Mouse (Mus musculus): Measurements from ENCODE around the gene Smpd4. TPM values are rescaled to one million over a fixed set of nuclear protein-coding genes. Genes with fewer than 3 reads are reported as not detected.

Smpd4 gene
- polyA plus RNA-seq, 1 experiment, result 113 TPM

- Histone ChIP-seq H3K4me3 (replicated peaks; ENCODE audit: insufficient read depth, low read depth, low read length) (no peak overlapping the region), H3K27me3 (ENCODE audit: control insufficient read depth, insufficient read depth, low read length) (no peaks in the 10 kb centered on the region), H3K27ac (ENCODE audit: insufficient read depth, low read length) (no peak overlapping the region), H3K4me1 (ENCODE audit: control insufficient read depth, insufficient read depth, low read length) (peaks cover 47% of the 10 kb centered on the region)
- DNase-seq, result no peak
- no peak for TF ChIP-seq CTCF (IDR thresholded peaks at IDR 0.05; ENCODE audit: borderline replicate concordance, insufficient read depth, low read depth, low read length)
- TF ChIP-seq POLR2A (IDR thresholded peaks at IDR 0.05; ENCODE audit: borderline replicate concordance, insufficient read depth, low read length), result no peak
- 74% methylated on average over 5 of the region's 5 CpGs for WGBS
Measured at GRCm38 (mm10) chr16:17656212-17656871, 37.2 kb downstream of the Smpd4 start.

GRCm38 (mm10) chr16:17665568-17665967 is 46.4 kb downstream of the Smpd4 start:
- Histone ChIP-seq H3K27me3 (ENCODE audit: control insufficient read depth, insufficient read depth, low read length) (no peaks in the 10 kb centered on the region), H3K27ac (ENCODE audit: insufficient read depth, low read length) (no peak overlapping the region), H3K4me3 (replicated peaks; ENCODE audit: insufficient read depth, low read depth, low read length) (no peak overlapping the region), H3K4me1 (ENCODE audit: control insufficient read depth, insufficient read depth, low read length) (peaks cover 10% of the 10 kb centered on the region)
- no peak for DNase-seq
- TF ChIP-seq CTCF (IDR thresholded peaks at IDR 0.05; ENCODE audit: borderline replicate concordance, insufficient read depth, low read depth, low read length) (no peak), POLR2A (IDR thresholded peaks at IDR 0.05; ENCODE audit: borderline replicate concordance, insufficient read depth, low read length) (no peak)

DNA sequence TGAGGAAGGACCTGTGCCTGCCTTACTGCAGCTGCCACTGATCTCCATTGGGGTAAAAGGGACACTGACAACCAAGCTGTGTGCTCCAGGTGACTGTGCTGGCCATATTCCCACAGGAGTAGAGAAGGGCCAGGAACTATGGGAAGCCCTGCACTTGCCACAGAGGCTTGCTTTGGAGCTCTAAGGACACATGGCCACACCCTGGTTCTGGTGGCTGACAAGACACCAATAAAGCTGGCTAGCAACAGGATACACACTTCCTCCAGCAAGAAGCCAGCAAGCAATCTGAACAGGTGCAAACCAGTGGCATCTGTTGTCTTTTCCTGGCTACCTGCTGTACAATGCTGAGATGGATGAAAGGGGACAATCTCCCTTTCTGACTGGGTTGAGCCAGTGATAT is 50.7 kb downstream of the Smpd4 start:
- TF ChIP-seq POLR2A (IDR thresholded peaks at IDR 0.05; ENCODE audit: borderline replicate concordance, insufficient read depth, low read length), result no peak
- no peak for TF ChIP-seq CTCF (IDR thresholded peaks at IDR 0.05; ENCODE audit: borderline replicate concordance, insufficient read depth, low read depth, low read length)
- peaks cover 14% of the 10 kb centered on the region for H3K4me1 ChIP-seq (ENCODE audit: control insufficient read depth, insufficient read depth, low read length)
- no peak overlapping the region for H3K4me3 ChIP-seq (replicated peaks; ENCODE audit: insufficient read depth, low read depth, low read length)
- peak; percentile 46 to 48 for DNase-seq
- no peaks in the 10 kb centered on the region for H3K27me3 ChIP-seq (ENCODE audit: control insufficient read depth, insufficient read depth, low read length)
- peak overlapping the region; percentile 26 for H3K27ac ChIP-seq (ENCODE audit: insufficient read depth, low read length)

Other genes with a start within 250 kb of the Smpd4 start
- gene Snap29, start 213.4 kb upstream of the Smpd4 start, polyA plus RNA-seq (2012; rRNA removed), result 9.4 and 10.1 TPM in 2 replicates
- 251 and 265 TPM in 2 replicates for gene Pi4ka, start 213.0 kb upstream of the Smpd4 start, polyA plus RNA-seq (2012; rRNA removed)
- gene Crkl, start 167.4 kb upstream of the Smpd4 start, polyA plus RNA-seq (2012; rRNA removed), result 37.9 and 41.0 TPM in 2 replicates
- gene Aifm3, start 129.7 kb upstream of the Smpd4 start, polyA plus RNA-seq (2012; rRNA removed), result 472 and 503 TPM in 2 replicates
- gene Lztr1, start 110.7 kb upstream of the Smpd4 start, polyA plus RNA-seq (2012; rRNA removed), result 240 and 242 TPM in 2 replicates
- gene Thap7, start 88.2 kb upstream of the Smpd4 start, polyA plus RNA-seq (2012; rRNA removed), result 74.3 TPM in 2 replicates
- 0.36 and 0.89 TPM in 2 replicates for gene Lrrc74b, start 58.1 kb upstream of the Smpd4 start, polyA plus RNA-seq (2012; rRNA removed)
- 4.8 and 6.5 TPM in 2 replicates for gene P2rx6, start 57.5 kb upstream of the Smpd4 start, polyA plus RNA-seq (2012; rRNA removed)
- 40.8 and 46.2 TPM in 2 replicates for gene Slc7a4, start 36.1 kb upstream of the Smpd4 start, polyA plus RNA-seq (2012; rRNA removed)
- gene Ccdc74a, start 27.1 kb downstream of the Smpd4 start, polyA plus RNA-seq (2012; rRNA removed), result 112 and 123 TPM in 2 replicates
- 73.1 and 78.7 TPM in 2 replicates for gene Med15, start 113.5 kb downstream of the Smpd4 start, polyA plus RNA-seq (2012; rRNA removed)
- 101 and 106 TPM in 2 replicates for gene Klhl22, start 140.3 kb downstream of the Smpd4 start, polyA plus RNA-seq (2012; rRNA removed)
- gene Scarf2, start 177.9 kb downstream of the Smpd4 start, polyA plus RNA-seq (2012; rRNA removed), result 2.1 and 2.5 TPM in 2 replicates
- 4.3 and 4.7 TPM in 2 replicates for gene B830017H08Rik, start 213.8 kb downstream of the Smpd4 start, polyA plus RNA-seq (2012; rRNA removed)
- 48.4 and 58.9 TPM in 2 replicates for gene Car15, start 219.0 kb downstream of the Smpd4 start, polyA plus RNA-seq (2012; rRNA removed)

Measured in cerebellum, adult 2 months (tissue).